Mouse (Mus musculus): ENCODE measurements around the gene Lcp2.

The Lcp2 gene

DNA sequence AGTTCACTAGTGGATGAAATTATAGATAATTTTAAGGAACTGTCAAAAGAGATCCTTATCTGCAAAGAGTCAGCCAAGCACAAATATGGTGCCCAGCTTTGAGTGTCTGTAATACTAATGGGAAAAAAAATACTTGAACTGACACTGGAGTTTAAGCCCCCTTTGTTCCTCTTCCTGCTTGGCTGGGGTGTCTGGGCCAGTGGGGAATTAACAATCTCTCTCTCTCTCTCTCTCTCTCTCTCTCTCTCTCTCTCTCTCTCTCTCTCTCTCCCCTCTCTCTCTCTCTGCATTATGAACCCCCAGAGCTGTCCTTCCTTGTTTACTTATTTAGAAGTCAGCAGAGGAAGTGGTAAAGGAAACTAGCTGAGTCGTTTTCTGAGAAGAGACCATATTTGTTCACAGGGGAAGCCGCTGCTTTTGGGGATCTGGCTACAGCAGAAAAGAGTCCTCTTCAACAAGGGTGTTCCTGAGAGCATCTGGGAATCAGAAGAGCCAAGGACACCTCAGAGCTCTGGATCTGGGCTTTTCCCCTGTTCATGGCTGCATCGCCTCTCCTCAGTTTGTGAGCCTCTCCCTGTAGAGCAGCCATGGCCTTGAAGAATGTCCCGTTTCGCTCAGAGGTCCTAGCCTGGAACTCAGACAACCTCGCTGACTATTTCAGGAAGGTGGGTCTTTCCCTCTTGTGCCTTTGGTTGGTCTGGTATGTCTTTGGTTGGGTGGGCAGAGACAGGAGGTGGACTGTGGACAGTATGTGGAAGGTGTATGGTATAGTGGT is at the start of gene Lcp2:
TSS of gene Lcp2 (plus strand) at position 154 of the 775 bp plus-strand sequence.
- DNase-seq: peak; percentile 49 to 60

DNA sequence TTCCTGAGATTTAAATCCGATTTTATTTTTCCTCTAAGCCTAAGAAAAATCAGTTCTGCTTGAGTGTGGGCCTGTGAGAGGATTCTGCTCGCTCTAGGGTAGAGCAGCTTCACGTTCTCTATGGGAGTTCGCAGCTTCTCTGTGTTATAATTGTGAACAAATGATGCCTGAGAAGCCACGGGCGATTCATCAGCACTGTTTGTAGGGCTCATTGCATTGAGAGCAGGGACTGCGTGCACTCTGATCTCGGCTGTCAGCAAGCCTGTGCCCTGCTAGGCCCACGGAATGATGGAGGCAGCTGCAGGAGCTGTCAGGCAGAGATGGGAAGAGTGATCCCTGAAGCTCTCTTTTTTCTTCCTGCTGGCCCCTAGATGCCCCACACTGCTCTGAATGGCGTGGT is 48.5 kb upstream of the Lcp2 start:
- DNase-seq: no peak

GRCm38 (mm10) chr11:34000416-34000815 is 46.3 kb upstream of the Lcp2 start:
- no peak for DNase-seq

DNA sequence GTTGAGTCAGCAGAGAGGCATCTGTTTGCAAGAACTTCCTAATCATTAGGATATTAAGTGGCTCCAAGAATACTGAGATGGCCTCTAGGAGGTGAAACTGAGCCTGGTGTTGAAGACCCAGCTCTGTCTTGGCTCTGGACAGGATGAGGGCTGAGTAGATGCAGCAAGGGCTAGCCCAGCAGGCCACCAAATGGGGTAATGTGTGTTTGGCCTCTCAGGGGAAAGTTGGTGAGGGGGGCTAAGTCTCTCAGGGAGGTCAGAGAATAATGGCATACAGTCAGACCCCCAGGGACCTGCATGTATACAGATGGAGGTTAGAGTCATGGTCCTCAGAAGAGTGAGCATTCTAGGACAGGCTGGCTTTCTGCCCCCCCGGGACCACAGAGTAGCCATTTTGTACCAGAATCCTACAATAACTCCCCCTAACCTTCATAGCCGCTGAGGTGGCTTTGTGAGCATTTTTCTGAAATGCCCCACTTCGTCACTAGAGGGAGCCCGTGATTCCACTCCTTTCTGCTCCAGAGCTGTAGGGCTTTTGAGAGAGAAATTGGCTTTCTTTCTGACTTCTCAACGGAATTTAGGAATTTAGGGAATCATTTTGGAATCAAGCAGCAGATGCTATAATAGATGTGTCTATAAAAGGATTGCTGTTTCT is 44.7 kb upstream of the Lcp2 start:
- peak; percentile 68 to 75 for DNase-seq

DNA sequence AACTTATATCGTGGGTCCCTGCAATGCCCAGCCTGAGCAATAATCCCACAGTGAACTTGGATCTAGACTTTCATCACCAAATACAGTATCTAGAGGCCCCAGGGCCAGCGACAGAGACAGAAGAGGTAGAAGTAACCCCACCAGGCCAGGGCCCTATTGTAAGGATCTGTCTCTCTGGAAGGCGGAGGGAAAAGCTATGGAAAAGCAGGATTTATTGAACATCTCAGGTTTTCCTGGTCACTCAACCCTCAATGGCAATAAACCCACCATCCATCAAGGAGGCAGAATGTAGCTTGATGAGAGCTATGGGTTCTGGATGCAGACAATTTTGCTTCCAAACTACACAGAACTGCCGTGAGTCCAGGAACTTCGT is 44.1 kb upstream of the Lcp2 start:
- no peak for DNase-seq

- DNase-seq: no peak
Observed at GRCm38 (mm10) chr11:34007616-34008015, 39.1 kb upstream of the Lcp2 start.

DNA sequence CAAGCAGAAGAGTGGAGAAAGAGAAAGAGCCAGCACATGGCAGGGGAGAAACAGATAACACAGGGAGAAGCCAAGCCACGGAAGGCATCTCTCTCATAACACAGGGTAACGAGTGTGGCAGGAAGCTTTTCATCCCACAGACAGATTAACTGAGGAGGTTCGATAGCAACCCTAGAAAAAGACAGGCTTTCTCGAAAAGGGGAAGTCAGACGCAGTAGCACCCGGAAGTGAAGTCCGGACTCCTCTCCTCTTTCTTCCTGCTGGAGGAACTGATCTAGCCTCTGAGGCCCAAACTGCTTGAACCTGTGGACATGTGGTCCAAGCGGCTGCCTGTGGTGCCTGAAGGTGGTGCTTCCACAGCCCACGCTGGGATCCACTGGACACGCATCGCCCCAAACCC is 38.5 kb upstream of the Lcp2 start:
- peak; percentile 59 to 69 for DNase-seq

GRCm38 (mm10) chr11:34008702-34009101 is 38.0 kb upstream of the Lcp2 start:
- DNase-seq: peak; percentile 79 to 81

DNA sequence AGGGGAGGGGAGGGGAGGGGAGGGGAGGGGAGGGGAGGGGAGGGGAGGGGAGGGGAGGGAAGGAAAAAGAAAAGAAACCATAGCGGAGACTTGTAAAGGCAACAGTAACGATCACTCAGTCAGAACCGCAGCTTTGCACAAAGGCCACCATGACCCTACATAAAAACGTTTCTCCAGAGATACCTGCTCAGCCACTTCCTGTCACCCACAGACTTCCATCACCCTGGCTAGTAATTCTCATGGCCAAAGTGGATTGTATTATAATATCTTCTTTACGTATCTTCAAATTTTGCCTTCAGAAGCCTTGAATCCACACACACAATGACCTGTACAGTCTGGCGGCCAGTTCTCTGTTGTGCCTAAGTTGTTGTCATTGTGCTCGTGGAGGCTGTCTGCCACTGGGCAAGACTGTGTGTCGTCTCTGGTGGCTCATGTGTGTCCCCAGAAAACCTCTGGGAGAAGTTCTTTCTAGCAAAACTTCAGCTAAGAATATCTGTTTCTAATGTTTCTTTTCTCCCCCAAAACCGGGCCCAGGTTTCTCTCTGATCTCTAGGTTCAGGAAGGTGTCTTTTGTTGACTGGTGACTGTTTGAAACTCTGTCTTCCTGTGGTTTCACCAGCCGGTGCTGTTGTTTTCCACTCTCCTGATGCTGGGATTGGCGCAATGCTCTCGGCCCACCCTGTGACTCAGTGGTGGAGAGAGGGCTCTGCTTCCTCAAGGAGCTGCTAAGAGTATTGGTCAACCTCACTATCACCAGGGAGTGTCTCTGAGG is 37.2 kb upstream of the Lcp2 start:
- DNase-seq: peak; percentile 41 to 63

GRCm38 (mm10) chr11:34010133-34010858 is 36.4 kb upstream of the Lcp2 start:
- peak; percentile 29 to 47 for DNase-seq

DNA sequence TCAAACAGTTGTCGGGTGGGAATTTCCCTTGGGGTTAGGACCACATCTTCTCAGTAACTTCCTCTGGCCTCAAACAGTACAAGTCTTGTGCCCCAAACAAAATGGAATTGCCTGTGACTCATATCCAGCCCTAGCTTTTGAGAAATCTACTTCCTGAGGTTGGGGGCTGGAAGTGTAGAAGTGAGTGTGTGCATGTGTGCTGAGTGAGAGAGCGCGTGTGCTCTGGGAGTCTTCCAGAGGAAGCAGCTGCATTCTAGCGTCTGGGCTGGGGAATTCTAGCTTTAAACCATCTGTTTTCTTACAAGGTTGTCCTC is 35.9 kb upstream of the Lcp2 start:
- peak; percentile 15 to 26 for DNase-seq

DNA sequence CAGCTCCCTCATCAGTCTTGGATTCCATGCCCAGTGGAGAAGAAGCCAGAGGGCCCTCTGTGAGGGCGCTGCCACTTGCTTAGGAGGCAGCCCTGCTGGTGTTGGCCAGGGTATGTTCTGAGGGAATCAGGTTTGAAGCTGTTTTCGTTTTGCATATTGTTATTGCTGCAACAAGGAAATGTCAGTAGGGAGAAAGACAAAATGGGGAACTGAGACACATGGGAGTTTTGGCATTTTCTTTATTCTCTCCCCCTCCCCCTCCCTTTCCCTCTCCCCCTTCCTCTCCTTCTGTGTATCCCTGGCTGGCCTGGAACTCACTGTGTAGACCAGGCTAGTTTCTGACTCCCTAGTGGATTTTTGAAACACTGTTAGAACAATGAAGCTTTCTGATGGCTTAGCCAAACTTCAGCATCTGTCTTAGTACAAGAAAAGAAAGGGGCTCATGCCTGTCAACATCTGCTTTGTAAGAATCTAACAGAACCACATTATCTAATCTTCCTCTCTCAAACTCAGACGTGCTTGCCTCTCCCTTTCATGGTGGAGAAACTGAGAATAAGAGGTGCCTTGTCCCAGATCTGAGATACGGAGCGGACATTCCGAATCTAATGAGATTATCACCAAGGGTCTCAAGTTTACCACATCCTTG is 34.6 kb upstream of the Lcp2 start:
- DNase-seq: no peak

DNA sequence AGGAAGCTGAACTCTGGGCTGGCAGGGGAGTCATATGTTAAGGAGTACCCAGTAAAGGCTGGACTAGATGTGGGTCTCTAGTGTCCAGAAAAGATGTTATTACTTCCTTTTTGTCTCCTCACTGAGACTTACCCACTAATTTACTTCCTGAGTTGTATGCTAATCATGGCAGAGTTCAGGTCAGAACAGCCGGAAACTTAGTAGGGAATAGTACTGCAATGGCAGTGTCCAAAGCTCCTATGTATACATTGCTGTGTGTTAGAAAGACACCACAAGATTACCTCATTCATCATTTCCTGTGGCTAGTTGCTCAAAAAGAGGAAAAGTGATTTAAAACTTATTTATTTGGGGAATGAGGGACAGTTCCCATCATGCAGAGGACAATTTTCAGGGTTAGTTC is 21.6 kb upstream of the Lcp2 start:
- DNase-seq: no peak

DNA sequence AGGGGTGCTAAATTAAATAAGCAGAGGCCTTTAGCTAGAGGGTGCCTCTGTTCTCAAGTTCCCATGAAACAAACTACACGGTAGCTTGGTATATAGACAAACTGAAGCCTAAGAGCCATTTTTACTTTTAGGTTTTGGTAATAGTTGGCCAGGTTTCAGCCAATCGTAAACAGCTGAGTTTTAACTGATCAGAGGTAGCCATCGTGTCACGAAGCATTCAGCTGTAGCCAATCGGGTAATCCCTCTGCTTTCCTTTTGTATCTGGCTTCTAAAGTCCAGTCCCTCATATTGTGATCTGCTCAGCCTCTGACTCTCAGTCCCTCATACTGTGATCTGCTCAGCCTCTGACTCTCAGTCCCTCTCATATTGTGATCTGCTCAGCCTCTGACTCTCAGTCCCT is 17.1 kb upstream of the Lcp2 start:
- DNase-seq: no peak

DNA sequence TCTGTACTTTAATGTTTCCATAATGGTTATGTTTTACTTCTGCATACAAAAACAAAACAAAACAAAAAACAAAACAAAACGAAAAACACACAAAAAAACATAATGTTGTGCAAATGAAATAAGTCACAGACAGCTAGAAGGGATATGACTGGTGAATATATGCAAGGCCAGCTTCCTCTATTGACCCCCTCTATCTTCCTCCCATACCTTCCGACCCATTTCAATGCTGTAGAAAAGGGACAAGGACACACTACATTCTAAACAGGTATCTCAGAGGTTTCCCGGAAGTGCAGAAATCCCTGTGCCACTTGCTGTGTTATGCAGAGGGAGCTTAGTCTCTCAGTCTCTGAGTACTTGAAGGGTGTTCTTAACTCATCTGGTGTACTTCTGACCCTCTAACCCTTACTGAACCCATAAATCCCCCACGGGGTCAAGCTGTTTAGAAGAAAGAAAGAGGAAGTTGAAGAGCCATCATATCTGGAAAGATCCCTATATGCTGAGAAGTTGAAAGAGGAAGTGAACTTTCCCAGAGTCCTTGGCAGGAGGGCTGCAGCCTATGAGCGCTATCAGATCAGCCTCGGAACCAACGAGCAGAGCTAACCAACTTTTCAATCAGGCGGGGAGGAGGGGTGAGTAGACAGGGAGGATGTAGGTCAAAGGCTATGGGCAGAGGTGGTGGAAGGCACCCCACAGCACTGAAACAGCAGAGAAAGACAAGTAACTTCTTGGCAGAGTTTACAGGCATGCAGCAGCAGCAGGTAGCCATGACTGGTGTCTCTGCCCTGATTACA is 15.5 kb upstream of the Lcp2 start:
- peak; percentile 67 to 78 for DNase-seq

GRCm38 (mm10) chr11:34034008-34034505 is 12.7 kb upstream of the Lcp2 start:
- DNase-seq: no peak

GRCm38 (mm10) chr11:34034794-34035193 is 11.9 kb upstream of the Lcp2 start:
- no peak for DNase-seq

- no peak for DNase-seq
Observed at GRCm38 (mm10) chr11:34035909-34036658, 10.6 kb upstream of the Lcp2 start.

GRCm38 (mm10) chr11:34040061-34040460 is 6.7 kb upstream of the Lcp2 start:
- DNase-seq: no peak

- DNase-seq: peak; percentile 47 to 57
Observed at GRCm38 (mm10) chr11:34042808-34043207, 3.9 kb upstream of the Lcp2 start.

DNA sequence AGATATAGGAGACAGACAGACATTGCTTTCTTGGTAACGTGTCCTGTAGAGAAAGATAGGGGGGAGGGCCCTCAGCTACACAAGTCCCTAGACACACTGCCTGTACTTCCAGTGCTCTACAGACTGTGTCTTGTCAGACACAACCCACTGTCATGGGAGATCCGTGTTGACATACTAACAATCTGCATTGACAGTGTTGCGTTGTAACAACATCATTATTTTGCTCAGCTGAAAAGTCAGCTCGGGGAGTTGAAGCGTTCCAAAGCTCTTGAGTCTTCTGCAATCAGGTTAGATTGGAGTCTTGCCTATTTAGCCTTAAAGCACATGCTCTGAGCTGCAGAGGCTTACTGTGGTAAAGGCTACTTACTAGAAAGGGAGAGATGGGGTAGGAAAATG is 820 bp downstream of the Lcp2 start:
- DNase-seq: peak in 1 of 2 experiments; percentile 37
